Mouse (Mus musculus) midbrain, embryonic 14.5 days (tissue): ENCODE measurements at regions not wholly inside any gene's neighbourhood (a gene's known extent, or its start where the extent isn't known, plus 50 kb on each side); places are given as distances from the start of the nearest gene placed in this dataset.

ENCODE experiments used
- ATAC-seq: fragments of 200-750 bp; cut with Nextera tagmentation; 2 replicates; pipeline ENCODE4 v1.8.0; 2017; ENCODE audit warnings: moderate number of reproducible peaks, moderate library complexity; ENCODE audit not compliant: low FRiP score, low TSS enrichment
- DNase-seq: peaks from one replicate; pipeline ENCODE4 v3.0.0-alpha.2; 2015
- H3K27ac ChIP-seq: fragments of 300-500 bp; sonication (generic); replicated peaks from 2 replicates; pipeline ENCODE4 v1.5.1; 2014; ENCODE audit warnings: mild to moderate bottlenecking, low read depth, low read length, moderate library complexity
- H3K27me3 ChIP-seq: fragments of 300-500 bp; sonication (generic); 2 replicates; pipeline ENCODE4 v1.6.1; 2014; ENCODE audit warnings: low read length, control low read depth, mixed read lengths; ENCODE audit not compliant: control insufficient read depth, insufficient read depth
- H3K36me3 ChIP-seq: fragments of 300-500 bp; sonication (generic); 2 replicates; pipeline ENCODE4 v1.6.1; 2014; ENCODE audit warnings: low read length, control low read depth; ENCODE audit not compliant: control insufficient read depth, insufficient read depth
- H3K4me1 ChIP-seq: fragments of 300-500 bp; sonication (generic); 2 replicates; pipeline ENCODE4 v1.6.1; 2014; ENCODE audit warnings: mild to moderate bottlenecking, antibody characterized with exemption, low read length, control low read depth; ENCODE audit not compliant: control insufficient read depth, insufficient read depth
- H3K4me2 ChIP-seq: fragments of 300-500 bp; sonication (generic); 2 replicates; pipeline ENCODE4 v1.6.1; 2014; ENCODE audit warnings: mild to moderate bottlenecking, low read length, moderate library complexity
- H3K4me3 ChIP-seq: fragments of 300-500 bp; sonication (generic); replicated peaks from 2 replicates; pipeline ENCODE4 v1.5.1; 2014; ENCODE audit warnings: low read depth, low read length
- H3K9ac ChIP-seq: fragments of 300-500 bp; sonication (generic); replicated peaks from 2 replicates; pipeline ENCODE4 v1.6.1; 2014; ENCODE audit warnings: mild to moderate bottlenecking, low read length, moderate library complexity
- H3K9me3 ChIP-seq: fragments of 300-500 bp; sonication (generic); 2 replicates; pipeline ENCODE4 v1.6.1; 2016; ENCODE audit warnings: low read length, control low read depth, mixed read lengths; ENCODE audit not compliant: control insufficient read depth
- whole genome bisulfite sequencing: fragments of 180-500 bp; shearing (Covaris S2); extraction: QIAGEN DNeasy Blood & Tissue Kit; methylation state at CpG from one replicate; pipeline ENCODE4 v1.1.7; 2014; 5-methylcytosine and 5-hydroxymethylcytosine counted together

DNA sequence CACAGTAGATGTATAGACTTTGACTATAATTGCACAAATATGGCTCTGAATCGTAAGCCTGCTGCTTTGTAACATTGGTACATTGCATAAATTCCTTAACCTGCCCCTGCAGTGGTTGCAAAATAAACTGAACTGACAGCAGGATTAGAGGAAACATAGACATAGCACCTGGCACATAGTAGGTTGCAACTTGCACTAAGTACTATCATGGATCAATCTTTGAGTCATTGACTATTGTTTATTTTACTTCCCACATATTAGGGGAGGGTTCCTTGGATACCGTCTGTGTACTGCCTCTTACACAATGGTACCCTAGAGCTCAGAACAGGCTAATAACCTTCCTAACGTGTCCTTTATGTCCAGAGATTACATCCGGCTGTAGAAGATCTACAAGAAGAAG is 371.3 kb upstream of the A1bg start:
- 83% methylated on average over 4 of the region's 4 CpGs for WGBS
- Histone ChIP-seq H3K4me1 (no peaks in the 10 kb centered on the region), H3K36me3 (no peaks in the 10 kb centered on the region), H3K27me3 (no peaks in the 10 kb centered on the region), H3K9me3 (no peaks in the 10 kb centered on the region), H3K9ac (no peak overlapping the region), H3K4me2 (no peak overlapping the region), H3K27ac (no peak overlapping the region), H3K4me3 (no peak overlapping the region)
- ATAC-seq: no peak
- DNase-seq: no peak

DNA sequence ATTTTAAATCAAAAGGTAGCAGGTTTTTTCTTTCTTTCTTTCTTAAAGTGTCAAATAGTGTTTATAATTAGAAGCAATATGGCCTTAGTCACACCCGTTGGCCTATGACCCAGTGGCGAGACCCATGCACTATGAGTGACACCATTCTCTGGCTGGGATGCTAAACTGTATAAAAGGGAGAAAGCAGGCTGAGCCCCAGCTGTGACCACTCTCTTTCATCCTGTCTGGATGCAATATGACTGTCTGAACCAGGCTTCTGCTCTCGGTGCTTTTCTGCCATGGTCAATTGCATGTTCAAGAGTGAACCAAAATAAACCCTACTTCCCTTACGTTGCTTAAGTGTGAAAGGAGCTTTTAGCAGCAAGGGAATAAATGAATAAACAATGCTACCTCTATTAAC is 346.0 kb upstream of the A1bg start:
- no peak for DNase-seq
- no peaks in the 10 kb centered on the region for H3K36me3 ChIP-seq
- H3K27ac ChIP-seq: no peak overlapping the region
- WGBS: 57% methylated on average over 4 of the region's 4 CpGs
- H3K9me3 ChIP-seq: no peaks in the 10 kb centered on the region
- no peak overlapping the region for H3K4me2 ChIP-seq
- H3K27me3 ChIP-seq: no peaks in the 10 kb centered on the region
- H3K4me3 ChIP-seq: no peak overlapping the region
- ATAC-seq: no peak
- no peaks in the 10 kb centered on the region for H3K4me1 ChIP-seq
- no peak overlapping the region for H3K9ac ChIP-seq

DNA sequence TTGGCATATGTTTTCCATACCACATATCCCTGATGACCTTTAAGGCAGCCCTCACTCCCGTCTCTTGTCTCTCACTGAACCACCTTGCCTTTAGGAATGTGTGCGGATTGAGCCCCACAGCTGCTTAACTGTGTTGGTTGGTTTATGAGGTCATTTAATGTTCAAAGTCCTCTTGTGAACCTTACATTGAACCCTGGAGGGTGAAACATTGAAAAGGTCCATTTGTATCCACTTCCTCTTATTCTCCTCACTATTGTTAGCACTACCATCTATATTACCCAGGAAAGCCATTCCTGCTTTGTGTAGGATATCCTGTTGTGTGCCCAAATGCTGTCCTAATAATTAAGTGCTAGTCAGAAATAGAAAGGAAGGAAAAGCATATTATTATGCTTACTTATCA is 336.2 kb upstream of the A1bg start:
- no peak for DNase-seq
- no peak overlapping the region for H3K4me3 ChIP-seq

DNA sequence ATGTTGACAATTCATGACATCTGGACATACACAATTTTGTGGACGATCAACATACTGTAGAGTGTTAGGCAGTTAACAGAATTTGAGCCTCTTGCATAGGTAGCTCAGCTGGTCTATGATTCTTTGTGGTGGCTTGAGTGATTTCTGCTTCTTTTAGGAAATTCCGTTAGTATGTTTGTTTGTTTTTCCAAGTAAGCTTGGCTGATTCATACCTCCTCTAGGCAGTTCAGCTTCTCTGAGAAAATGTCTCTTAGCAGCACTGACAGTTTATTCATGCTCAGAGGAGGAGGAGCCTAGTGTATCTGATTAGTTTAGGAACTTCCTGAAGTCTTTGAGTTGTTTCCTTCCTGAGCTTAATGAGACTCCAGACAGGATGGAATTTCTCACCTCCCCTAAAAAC is 321.7 kb upstream of the A1bg start:
- H3K36me3 ChIP-seq: no peaks in the 10 kb centered on the region
- H3K27me3 ChIP-seq: no peaks in the 10 kb centered on the region
- H3K27ac ChIP-seq: no peak overlapping the region
- 87% methylated on average over 2 of the region's 2 CpGs for WGBS
- DNase-seq (no peak), ATAC-seq (no peak)
- no peak overlapping the region for H3K9ac ChIP-seq
- H3K9me3 ChIP-seq: no peaks in the 10 kb centered on the region
- H3K4me1 ChIP-seq: no peaks in the 10 kb centered on the region
- no peak overlapping the region for H3K4me3 ChIP-seq
- no peak overlapping the region for H3K4me2 ChIP-seq

More for the DNA sequence above, 336.2 kb upstream of the A1bg start:
- H3K27ac ChIP-seq: no peak overlapping the region
- no peaks in the 10 kb centered on the region for H3K36me3 ChIP-seq
- 87% methylated on average over 2 of the region's 2 CpGs for WGBS
- no peaks in the 10 kb centered on the region for H3K4me1 ChIP-seq
- H3K4me2 ChIP-seq: no peak overlapping the region
- ATAC-seq: no peak
- H3K9ac ChIP-seq: no peak overlapping the region
- H3K9me3 ChIP-seq: no peaks in the 10 kb centered on the region
- no peaks in the 10 kb centered on the region for H3K27me3 ChIP-seq

DNA sequence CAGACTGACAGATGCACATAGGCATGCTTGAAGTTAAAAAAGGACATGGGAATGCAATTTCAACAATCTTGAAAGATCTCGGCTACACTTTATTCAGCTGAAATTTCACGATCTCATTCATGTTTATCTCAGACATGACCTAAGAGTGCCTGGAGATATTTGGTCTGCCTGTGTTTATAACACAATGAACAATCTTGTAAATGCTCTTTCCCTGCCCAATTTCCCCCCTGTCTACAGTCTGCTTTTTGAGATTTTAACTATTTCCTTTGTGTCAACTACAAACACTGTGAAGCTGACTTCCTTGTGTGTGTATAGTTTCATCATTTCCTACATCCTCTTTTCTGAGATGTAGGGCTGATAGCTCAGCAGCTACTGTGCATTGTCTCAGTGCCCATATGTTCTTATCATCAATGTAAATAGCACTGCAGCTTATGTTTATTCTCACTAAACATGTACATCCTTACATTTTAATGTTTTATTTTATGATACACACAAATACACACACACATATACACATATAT is 319.4 kb upstream of the A1bg start:
- WGBS: 89% methylated on average over 2 of the region's 2 CpGs
- Histone ChIP-seq H3K27ac (no peak overlapping the region), H3K4me3 (no peak overlapping the region), H3K4me1 (no peaks in the 10 kb centered on the region), H3K4me2 (no peak overlapping the region), H3K27me3 (no peaks in the 10 kb centered on the region), H3K36me3 (no peaks in the 10 kb centered on the region), H3K9me3 (no peaks in the 10 kb centered on the region), H3K9ac (no peak overlapping the region)
- ATAC-seq (no peak), DNase-seq (no peak)

DNA sequence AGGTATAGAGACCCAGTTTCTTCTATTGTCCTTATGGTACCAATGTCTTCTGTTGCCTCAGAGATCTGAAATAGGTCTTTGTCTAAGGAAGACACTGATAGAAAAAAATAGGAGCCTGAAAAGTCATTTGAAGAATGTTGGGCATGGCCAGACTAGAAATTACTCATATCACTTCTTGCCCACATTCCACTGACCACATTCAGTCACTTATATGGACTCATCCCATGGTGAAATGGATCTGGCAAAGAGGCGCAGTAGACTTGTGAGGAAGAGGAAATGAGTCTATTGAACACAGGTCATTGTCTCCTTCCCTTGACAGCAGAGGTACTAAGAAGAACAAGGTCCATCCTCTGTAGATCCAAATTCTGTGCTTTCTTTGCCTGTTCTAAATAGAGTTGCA is 318.9 kb upstream of the A1bg start:
- Histone ChIP-seq H3K4me2 (no peak overlapping the region), H3K4me1 (no peaks in the 10 kb centered on the region), H3K27me3 (no peaks in the 10 kb centered on the region), H3K36me3 (no peaks in the 10 kb centered on the region), H3K4me3 (no peak overlapping the region), H3K27ac (no peak overlapping the region), H3K9me3 (no peaks in the 10 kb centered on the region), H3K9ac (no peak overlapping the region)
- DNase-seq: no peak
- WGBS: 84% methylated on average over 1 of the region's 1 CpGs
- ATAC-seq: no peak

DNA sequence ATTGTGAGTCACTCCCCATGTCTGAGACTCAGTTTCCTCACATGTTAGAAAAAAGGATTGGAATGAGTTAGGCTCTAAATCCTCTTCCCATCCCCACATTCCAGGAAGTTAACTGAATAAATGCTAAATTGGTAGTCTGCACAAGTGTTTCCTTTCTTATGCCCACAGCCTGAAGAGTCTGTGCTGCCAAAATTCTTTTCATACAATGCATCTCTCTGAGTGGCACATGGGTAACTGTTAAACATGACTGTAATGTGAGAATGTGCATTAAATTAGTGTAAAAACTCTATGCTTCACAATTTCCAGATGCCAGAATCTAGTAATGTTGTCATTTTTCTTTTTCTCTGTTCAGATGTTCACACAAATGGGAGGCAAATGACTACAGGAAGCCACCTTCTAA is 317.5 kb upstream of the A1bg start:
- no peaks in the 10 kb centered on the region for H3K27me3 ChIP-seq
- no peaks in the 10 kb centered on the region for H3K9me3 ChIP-seq
- DNase-seq (no peak), ATAC-seq (no peak)
- no peak overlapping the region for H3K4me3 ChIP-seq
- no peaks in the 10 kb centered on the region for H3K36me3 ChIP-seq
- H3K4me1 ChIP-seq: no peaks in the 10 kb centered on the region
- H3K4me2 ChIP-seq: no peak overlapping the region
- no peak overlapping the region for H3K27ac ChIP-seq
- no peak overlapping the region for H3K9ac ChIP-seq

DNA sequence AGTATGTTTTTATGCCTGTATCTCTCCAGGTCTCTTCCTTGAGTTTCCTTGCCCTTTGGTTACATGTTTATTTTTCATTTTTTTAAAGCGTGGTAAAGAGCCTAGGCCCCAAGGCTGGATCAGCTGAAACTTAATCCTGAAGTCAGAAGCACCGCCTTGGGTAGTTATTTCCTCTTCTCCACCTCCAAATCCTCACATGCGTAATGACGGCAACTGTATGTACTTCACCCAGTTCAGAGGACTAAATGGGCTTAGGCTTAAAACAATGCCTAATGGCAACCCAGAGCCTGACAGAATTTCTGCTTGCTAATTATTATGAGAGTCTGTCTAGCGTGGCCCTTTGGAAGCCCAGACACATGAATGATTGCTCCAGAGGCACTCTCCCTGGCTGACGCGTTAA is 316.6 kb upstream of the A1bg start:
- H3K9me3 ChIP-seq: no peaks in the 10 kb centered on the region
- H3K4me3 ChIP-seq: no peak overlapping the region
- DNase-seq (peak; percentile 11), ATAC-seq (no peak; the same call in 1 of the 2 replicates)
- H3K27me3 ChIP-seq: no peaks in the 10 kb centered on the region
- no peak overlapping the region for H3K4me2 ChIP-seq
- WGBS: 85% methylated on average over 7 of the region's 7 CpGs
- H3K27ac ChIP-seq: no peak overlapping the region
- no peaks in the 10 kb centered on the region for H3K4me1 ChIP-seq
- no peaks in the 10 kb centered on the region for H3K36me3 ChIP-seq
- no peak overlapping the region for H3K9ac ChIP-seq

DNA sequence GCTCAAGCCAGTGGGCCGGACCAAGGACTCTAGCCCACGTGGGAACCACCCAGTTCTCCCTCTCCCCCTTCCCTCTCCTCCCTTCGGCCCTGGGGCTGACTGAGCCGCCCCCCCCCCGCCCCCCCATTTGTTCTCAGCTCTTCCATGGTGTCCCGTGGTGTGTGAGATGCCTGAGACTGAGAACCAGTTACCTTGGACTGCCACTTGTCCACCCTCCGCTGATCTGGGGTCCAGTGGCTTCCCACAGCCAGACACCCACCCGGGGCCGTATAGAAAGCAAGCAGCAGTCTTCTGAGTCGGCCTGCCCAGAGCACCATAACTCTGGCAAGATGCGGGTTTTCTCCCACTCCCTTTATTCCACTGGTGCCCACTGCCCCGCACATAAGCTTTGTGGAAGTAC is 316.2 kb upstream of the A1bg start:
- WGBS: 61% methylated on average over 11 of the region's 12 CpGs

More for the DNA sequence above, 316.2 kb upstream of the A1bg start:
- Histone ChIP-seq H3K9ac (no peak overlapping the region), H3K27me3 (no peaks in the 10 kb centered on the region), H3K4me2 (no peak overlapping the region), H3K4me1 (no peaks in the 10 kb centered on the region), H3K27ac (no peak overlapping the region), H3K4me3 (no peak overlapping the region), H3K9me3 (no peaks in the 10 kb centered on the region), H3K36me3 (no peaks in the 10 kb centered on the region)
- DNase-seq: no peak
- no peak for ATAC-seq
